Mouse (Mus musculus) mesoderm, embryonic 11.5 days (tissue): ENCODE data around the gene Olfr547.
A peak's percentile ranks its signal among the peaks of the same experiment; 100 is the strongest.

Experiments used
- DNase-seq: peaks from one replicate; pipeline ENCODE4 v3.0.0-alpha.2; 2012; ENCODE audit warnings: low read depth, low spot score

The Olfr547 gene

GRCm38 (mm10) chr7:102566219-102566618 is 31.7 kb downstream of the Olfr547 start:
- DNase-seq: no peak

- DNase-seq: no peak
These were observed 36.6 kb downstream of the Olfr547 start, which contains the start of gene Olfr550 for GRCm38 (mm10) chr7:102571142-102571541. Gene Olfr550, plus strand, starts transcription at chr7:102571442.

- peak; percentile 6 for DNase-seq
These were observed 38.8 kb downstream of the Olfr547 start for GRCm38 (mm10) chr7:102573174-102573830.

GRCm38 (mm10) chr7:102575998-102576397 is 41.4 kb downstream of the Olfr547 start:
- no peak for DNase-seq
